Mouse (Mus musculus) left cerebral cortex, postnatal 25 days (tissue): ENCODE measurements at regions not wholly inside any gene's neighbourhood (a gene's known extent, or its start where the extent isn't known, plus 50 kb on each side); places are given as distances from the start of the nearest gene placed in this dataset.

Source experiments
- DNase-seq, 2 experiments: peaks; one replicate each; pipeline ENCODE4 v3.0.0; 2022; ENCODE audit warnings: low spot score in 2 of 2, mixed read lengths in 1 of 2
- intact Hi-C: fragments of 180-260 bp; cut with DNase I; formaldehyde crosslinking; loops from one replicate; pipeline ENCODE4 v1.15.1; 2025
- microRNA-seq, 2 experiments: library from miRNA; unstranded; fragments of <30 nt; microRNA quantifications; one replicate each; pipeline ENCODE4 v1.2.0; 2022

GRCm38 (mm10) chr8:73645582-73645981, 292.2 kb upstream of the Large1 start:
- intact Hi-C loops, result no loop called here
- DNase-seq, result no peak

GRCm38 (mm10) chr8:73626798-73627197, 273.5 kb upstream of the Large1 start:
- peak in 1 of 2 experiments; percentile 82 for DNase-seq
- intact Hi-C loops, result loop anchor here (5.0 kb wide), 1 partner anchor 296 kb away; no protein-coding TSS in a partner anchor

GRCm38 (mm10) chr8:73618946-73619345, 265.6 kb upstream of the Large1 start:
- intact Hi-C loops, result loop anchor here (10.0 kb wide), 1 partner anchor 384 kb away; no protein-coding TSS in a partner anchor
- no peak for DNase-seq

- intact Hi-C loops, result loop anchor here (5.0 to 10.0 kb wide), 4 partner anchors 380 to 1238 kb away; no protein-coding TSS in a partner anchor
- DNase-seq, result peak; percentile 30 to 88
Measured at GRCm38 (mm10) chr8:73614631-73615030, 261.3 kb upstream of the Large1 start.

DNA sequence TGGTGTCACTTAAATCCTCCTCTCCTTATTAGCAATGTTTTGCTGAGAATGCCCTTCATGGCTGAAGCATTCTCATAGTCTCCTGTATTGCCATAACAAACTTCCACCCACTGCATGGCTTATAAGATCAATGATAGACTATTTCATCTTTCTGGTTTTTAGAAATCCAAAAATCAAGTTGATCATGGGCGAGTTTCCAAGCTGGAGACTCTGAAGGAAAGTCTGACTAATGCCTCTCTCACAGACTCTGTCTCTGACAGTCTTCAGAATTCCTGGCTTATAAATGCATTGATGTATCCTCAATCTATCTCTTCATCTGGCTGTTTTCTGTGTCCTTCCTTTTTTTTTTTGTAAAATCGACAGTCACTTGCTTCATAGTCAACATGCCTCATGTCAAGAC, 260.8 kb upstream of the Large1 start:
- peak in 1 of 2 experiments; percentile 60 for DNase-seq
- intact Hi-C loops, result loop anchor here (5.0 to 10.0 kb wide), 4 partner anchors 379 to 1238 kb away; no protein-coding TSS in a partner anchor

GRCm38 (mm10) chr8:73611583-73611982, 258.2 kb upstream of the Large1 start:
- DNase-seq, result peak; percentile 58 to 97
- intact Hi-C loops, result loop anchor here (1.0 to 10.0 kb wide), 7 partner anchors 41 to 1241 kb away; partner anchors contain the start of gene Large1

GRCm38 (mm10) chr8:73570599-73570998, 217.3 kb upstream of the Large1 start:
- intact Hi-C loops, result loop anchor here (2.0 kb wide), 1 partner anchor 40 kb away; no protein-coding TSS in a partner anchor
- DNase-seq, result peak in 1 of 2 experiments; percentile 55

GRCm38 (mm10) chr8:73569963-73570362, 216.6 kb upstream of the Large1 start:
- intact Hi-C loops, result loop anchor here (2.0 kb wide), 1 partner anchor 41 kb away; no protein-coding TSS in a partner anchor
- peak in 1 of 2 experiments; percentile 52 for DNase-seq

Small RNAs in the stretch of these regions (microRNA-seq; reads per million reads assigned to microRNA genes)
- gene Gm23255, result 0 reads per million in 2 experiments
